Mouse (Mus musculus): Measurements from ENCODE around the gene Ino80d. TPM values are rescaled to one million over a fixed set of nuclear protein-coding genes. Genes with fewer than 3 reads are reported as not detected.
"Not testable (repeated sequence)": the region's sequence is repeated elsewhere in the genome, so short reads cannot be mapped to it uniquely, and the experiment has no call there.

Gene Ino80d
- polyA plus RNA-seq (2012; rRNA removed), result 6.4 and 6.5 TPM in 2 replicates

DNA sequence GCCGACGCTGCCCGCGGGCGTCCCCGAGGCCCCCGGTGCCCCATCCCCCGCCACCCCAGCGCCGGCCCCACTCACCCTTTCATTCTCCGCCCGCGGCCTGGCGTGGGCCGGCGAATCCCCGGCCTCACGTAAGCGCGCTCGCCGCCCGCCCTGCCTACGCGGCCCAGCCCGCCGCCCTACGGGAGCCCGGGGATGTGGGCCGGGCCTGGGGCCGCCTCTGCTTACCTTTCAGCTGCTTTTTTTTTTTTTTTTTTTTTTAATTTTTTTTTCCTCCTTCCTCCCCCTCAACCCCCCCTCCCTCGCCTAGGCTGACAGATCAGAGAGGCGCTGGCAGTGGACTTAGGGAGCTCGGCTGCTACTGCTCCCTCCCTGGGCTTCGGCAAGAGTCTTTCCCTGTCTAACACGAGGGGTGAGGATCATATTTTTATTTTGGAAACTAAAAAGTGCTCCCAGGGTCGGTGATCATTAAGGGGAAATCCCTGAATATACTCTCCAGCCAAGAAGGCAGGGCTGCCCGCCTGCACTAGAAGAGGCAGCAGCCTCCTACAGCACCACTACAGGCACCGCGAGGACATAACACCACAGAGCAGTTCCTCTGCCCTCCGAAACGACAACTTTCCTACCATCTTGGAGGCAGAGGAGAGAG is at the start of gene Ino80d:
TSS of gene Ino80d (minus strand) at position 532 of the 646 bp plus-strand sequence.
- 0 out of 2 replicates have a peak, but pooled peaks cover 1% of the 10 kb centered on the region for H3K36me3 ChIP-seq (ENCODE audit: control insufficient read depth, insufficient read depth, low read length)
- TF ChIP-seq CTCF (IDR thresholded peaks at IDR 0.05; ENCODE audit: control insufficient read depth, insufficient read depth, insufficient replicate concordance, low read depth, low read length) (peak; percentile 46; the same call in 1 of the 2 replicates), POLR2A (IDR thresholded peaks at IDR 0.05; ENCODE audit: control insufficient read depth, low read depth, low read length) (peak; percentile 53; the same call in 1 of the 2 replicates)
- H3K27ac ChIP-seq (ENCODE audit: control insufficient read depth, insufficient read depth, low read depth, low read length), result peak within 1 kb of the TSS; percentile 89
- no peaks in the 10 kb centered on the region for H3K27me3 ChIP-seq (ENCODE audit: control insufficient read depth, insufficient read depth, low read length)
- H3K4me1 ChIP-seq (ENCODE audit: control insufficient read depth, insufficient read depth, low read length), result peaks cover 7% of the 10 kb centered on the region
- peak within 1 kb of the TSS; percentile 84 for H3K4me3 ChIP-seq (ENCODE audit: control insufficient read depth, low read depth, low read length)

DNA sequence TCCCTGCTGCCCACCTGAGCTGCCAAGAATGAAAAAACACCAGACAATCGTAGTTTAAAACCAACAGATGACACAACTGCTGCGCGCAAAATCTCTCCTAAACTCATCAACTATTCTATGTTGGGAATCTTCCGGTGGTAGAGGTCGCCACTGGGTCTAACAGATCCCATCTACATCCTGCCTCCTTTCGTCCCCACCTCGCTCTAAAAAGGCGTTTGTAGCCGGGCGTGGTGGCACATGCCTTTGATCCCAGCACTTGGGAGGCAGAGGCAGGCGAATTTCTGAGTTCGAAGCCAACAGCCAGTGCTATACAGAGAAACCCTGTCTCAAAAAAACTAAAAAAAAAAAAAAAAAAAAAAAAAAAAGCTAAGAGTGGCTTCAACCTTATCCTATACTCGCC is 25.8 kb upstream of the Ino80d start:
- peaks cover 4% of the 10 kb centered on the region for H3K4me1 ChIP-seq (ENCODE audit: control insufficient read depth, insufficient read depth, low read length)
- H3K27me3 ChIP-seq (ENCODE audit: control insufficient read depth, insufficient read depth, low read length), result no peaks in the 10 kb centered on the region
- H3K27ac ChIP-seq (ENCODE audit: control insufficient read depth, insufficient read depth, low read depth, low read length), result no peak overlapping the region
- TF ChIP-seq POLR2A (IDR thresholded peaks at IDR 0.05; ENCODE audit: control insufficient read depth, low read depth, low read length) (no peak), CTCF (IDR thresholded peaks at IDR 0.05; ENCODE audit: control insufficient read depth, insufficient read depth, insufficient replicate concordance, low read depth, low read length) (no peak)
- H3K4me3 ChIP-seq (ENCODE audit: control insufficient read depth, low read depth, low read length), result no peak overlapping the region
- H3K36me3 ChIP-seq (ENCODE audit: control insufficient read depth, insufficient read depth, low read length), result no peaks in the 10 kb centered on the region; the same call in 1 of the 2 replicates

- not testable (repeated sequence) for H3K36me3 ChIP-seq (ENCODE audit: control insufficient read depth, insufficient read depth, low read length); H3K4me1 ChIP-seq (ENCODE audit: control insufficient read depth, insufficient read depth, low read length); H3K27me3 ChIP-seq (ENCODE audit: control insufficient read depth, insufficient read depth, low read length); H3K4me3 ChIP-seq (ENCODE audit: control insufficient read depth, low read depth, low read length); H3K27ac ChIP-seq (ENCODE audit: control insufficient read depth, insufficient read depth, low read depth, low read length)
These were observed 24.1 kb upstream of the Ino80d start for GRCm38 (mm10) chr1:63138586-63138985.

DNA sequence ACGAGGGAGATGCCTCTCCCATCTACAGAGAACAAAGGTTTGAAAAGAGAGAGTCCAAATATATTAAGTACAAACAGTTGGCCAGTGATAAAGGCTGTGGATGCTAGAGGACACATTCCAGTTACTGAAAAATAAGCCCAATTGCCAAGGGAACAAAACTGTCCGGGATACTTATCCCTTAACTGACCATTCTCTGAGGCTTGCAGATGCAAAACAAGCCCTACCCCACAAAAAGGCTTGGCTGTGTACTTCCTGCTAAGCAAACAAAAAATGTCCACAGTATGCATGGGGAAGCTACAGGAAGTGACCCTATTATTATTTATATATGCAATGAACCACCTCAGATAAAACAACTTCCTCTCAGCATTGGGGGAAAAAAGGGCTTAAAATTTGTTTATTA is 23.5 kb upstream of the Ino80d start:
- no peak for TF ChIP-seq POLR2A (IDR thresholded peaks at IDR 0.05; ENCODE audit: control insufficient read depth, low read depth, low read length)
- TF ChIP-seq CTCF (IDR thresholded peaks at IDR 0.05; ENCODE audit: control insufficient read depth, insufficient read depth, insufficient replicate concordance, low read depth, low read length), result no peak
- Histone ChIP-seq H3K27me3 (ENCODE audit: control insufficient read depth, insufficient read depth, low read length) (no peaks in the 10 kb centered on the region), H3K4me3 (ENCODE audit: control insufficient read depth, low read depth, low read length) (no peak overlapping the region), H3K27ac (ENCODE audit: control insufficient read depth, insufficient read depth, low read depth, low read length) (no peak overlapping the region), H3K4me1 (ENCODE audit: control insufficient read depth, insufficient read depth, low read length) (peaks cover 4% of the 10 kb centered on the region), H3K36me3 (ENCODE audit: control insufficient read depth, insufficient read depth, low read length) (no peaks in the 10 kb centered on the region)

DNA sequence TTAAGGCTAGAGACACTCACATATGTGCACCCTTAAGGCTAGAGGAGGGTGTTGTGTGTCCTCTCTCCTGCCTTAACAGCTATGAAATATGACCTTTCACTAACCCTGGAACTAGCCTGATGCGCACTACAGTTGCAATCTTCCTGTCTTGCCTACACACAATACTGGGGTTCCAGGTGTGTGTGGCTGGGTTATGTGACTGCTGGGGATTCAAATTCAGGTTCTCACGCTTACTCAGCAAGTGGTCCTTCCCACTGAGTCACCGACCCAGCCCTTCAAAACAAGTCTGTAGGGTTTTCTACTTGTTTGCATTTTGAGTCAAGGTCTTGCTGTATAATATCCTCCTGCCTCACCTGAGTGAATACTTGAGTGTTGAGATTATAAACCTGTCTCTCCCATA is 20.1 kb upstream of the Ino80d start:
- no peak for TF ChIP-seq CTCF (IDR thresholded peaks at IDR 0.05; ENCODE audit: control insufficient read depth, insufficient read depth, insufficient replicate concordance, low read depth, low read length)
- no peak for TF ChIP-seq POLR2A (IDR thresholded peaks at IDR 0.05; ENCODE audit: control insufficient read depth, low read depth, low read length)
- peaks cover 6% of the 10 kb centered on the region; the same call in 1 of the 2 replicates for H3K4me1 ChIP-seq (ENCODE audit: control insufficient read depth, insufficient read depth, low read length)
- H3K4me3 ChIP-seq (ENCODE audit: control insufficient read depth, low read depth, low read length), result no peak overlapping the region
- no peak overlapping the region for H3K27ac ChIP-seq (ENCODE audit: control insufficient read depth, insufficient read depth, low read depth, low read length)
- no peaks in the 10 kb centered on the region for H3K36me3 ChIP-seq (ENCODE audit: control insufficient read depth, insufficient read depth, low read length)
- no peaks in the 10 kb centered on the region for H3K27me3 ChIP-seq (ENCODE audit: control insufficient read depth, insufficient read depth, low read length)

GRCm38 (mm10) chr1:63131766-63132165 is 17.3 kb upstream of the Ino80d start:
- no peaks in the 10 kb centered on the region for H3K27me3 ChIP-seq (ENCODE audit: control insufficient read depth, insufficient read depth, low read length)
- peak overlapping the region; percentile 50 for H3K4me3 ChIP-seq (ENCODE audit: control insufficient read depth, low read depth, low read length)
- no peak for TF ChIP-seq CTCF (IDR thresholded peaks at IDR 0.05; ENCODE audit: control insufficient read depth, insufficient read depth, insufficient replicate concordance, low read depth, low read length)
- TF ChIP-seq POLR2A (IDR thresholded peaks at IDR 0.05; ENCODE audit: control insufficient read depth, low read depth, low read length), result no peak
- H3K4me1 ChIP-seq (ENCODE audit: control insufficient read depth, insufficient read depth, low read length), result peaks cover 4% of the 10 kb centered on the region; the same call in 1 of the 2 replicates
- no peaks in the 10 kb centered on the region for H3K36me3 ChIP-seq (ENCODE audit: control insufficient read depth, insufficient read depth, low read length)
- no peak overlapping the region for H3K27ac ChIP-seq (ENCODE audit: control insufficient read depth, insufficient read depth, low read depth, low read length)

GRCm38 (mm10) chr1:63130883-63131282 is 16.4 kb upstream of the Ino80d start:
- Histone ChIP-seq H3K27me3 (ENCODE audit: control insufficient read depth, insufficient read depth, low read length) (no peaks in the 10 kb centered on the region), H3K4me3 (ENCODE audit: control insufficient read depth, low read depth, low read length) (no peak overlapping the region), H3K36me3 (ENCODE audit: control insufficient read depth, insufficient read depth, low read length) (no peaks in the 10 kb centered on the region), H3K27ac (ENCODE audit: control insufficient read depth, insufficient read depth, low read depth, low read length) (no peak overlapping the region), H3K4me1 (ENCODE audit: control insufficient read depth, insufficient read depth, low read length) (peaks cover 4% of the 10 kb centered on the region; the same call in 1 of the 2 replicates)
- TF ChIP-seq POLR2A (IDR thresholded peaks at IDR 0.05; ENCODE audit: control insufficient read depth, low read depth, low read length) (no peak), CTCF (IDR thresholded peaks at IDR 0.05; ENCODE audit: control insufficient read depth, insufficient read depth, insufficient replicate concordance, low read depth, low read length) (no peak)

Measured in testis, adult 2 months (tissue).